Mouse (Mus musculus) forebrain, embryonic 14.5 days (tissue): ENCODE measurements around the gene Mapt. TPM values are rescaled to one million over a fixed set of nuclear protein-coding genes. Genes with fewer than 3 reads are reported as not detected.

Source experiments
- ATAC-seq: fragments of 200-750 bp; cut with Nextera tagmentation; 2 replicates; pipeline ENCODE4 v1.8.0; 2017; ENCODE audit warnings: mild to moderate bottlenecking, moderate library complexity
- DNase-seq: peaks from one replicate; pipeline ENCODE4 v3.0.0-alpha.2; 2015; ENCODE audit warnings: low spot score
- H3K27ac ChIP-seq: fragments of 300-500 bp; sonication (generic); 2 replicates; pipeline ENCODE4 v1.5.1; 2014; ENCODE audit warnings: low read depth, mild to moderate bottlenecking, control low read depth, low read length, moderate library complexity
- H3K27me3 ChIP-seq: fragments of 300-500 bp; sonication (generic); replicated peaks from 2 replicates; pipeline ENCODE4 v1.6.1; 2014; ENCODE audit warnings: low read length, control low read depth, mixed read lengths; ENCODE audit not compliant: control insufficient read depth, insufficient read depth
- H3K36me3 ChIP-seq: fragments of 300-500 bp; sonication (generic); 2 replicates; pipeline ENCODE4 v1.6.1; 2014; ENCODE audit warnings: low read length, control low read depth; ENCODE audit not compliant: control insufficient read depth, insufficient read depth
- H3K4me1 ChIP-seq: fragments of 300-500 bp; sonication (generic); 2 replicates; pipeline ENCODE4 v1.6.1; 2014; ENCODE audit warnings: antibody characterized with exemption, low read length, control low read depth; ENCODE audit not compliant: control insufficient read depth, insufficient read depth
- H3K4me2 ChIP-seq: fragments of 300-500 bp; sonication (generic); 2 replicates; pipeline ENCODE4 v1.6.1; 2014; ENCODE audit warnings: mild to moderate bottlenecking, control low read depth, low read length
- H3K4me3 ChIP-seq: fragments of 300-500 bp; sonication (generic); 2 replicates; pipeline ENCODE4 v1.5.1; 2014; ENCODE audit warnings: low read depth, low read length, control low read depth
- H3K9ac ChIP-seq: fragments of 300-500 bp; sonication (generic); 2 replicates; pipeline ENCODE4 v1.6.1; 2014; ENCODE audit warnings: mild to moderate bottlenecking, low read length, control low read depth, moderate library complexity
- H3K9me3 ChIP-seq: fragments of 300-500 bp; sonication (generic); replicated peaks from 2 replicates; pipeline ENCODE4 v1.6.1; 2016; ENCODE audit warnings: low read length, control low read depth, mixed read lengths; ENCODE audit not compliant: control insufficient read depth
- WGBS: fragments of 180-500 bp; shearing (Covaris S2); extraction: QIAGEN DNeasy Blood & Tissue Kit; methylation state at CpG from one replicate; pipeline ENCODE4 v1.1.7; 2014; 5-methylcytosine and 5-hydroxymethylcytosine counted together
- polyA plus RNA-seq: library from polyadenylated mRNA; unstranded; fragments of >200 nt; fragmentation: Nextera tagmentation; extraction: Ambion mirVana; gene quantifications from 2 replicates; pipeline ENCODE4 v1.2.1, GENCODE M21; 2014

The Mapt gene
- polyA plus RNA-seq, 1 experiment from 2014 or later, result 354 TPM

DNA sequence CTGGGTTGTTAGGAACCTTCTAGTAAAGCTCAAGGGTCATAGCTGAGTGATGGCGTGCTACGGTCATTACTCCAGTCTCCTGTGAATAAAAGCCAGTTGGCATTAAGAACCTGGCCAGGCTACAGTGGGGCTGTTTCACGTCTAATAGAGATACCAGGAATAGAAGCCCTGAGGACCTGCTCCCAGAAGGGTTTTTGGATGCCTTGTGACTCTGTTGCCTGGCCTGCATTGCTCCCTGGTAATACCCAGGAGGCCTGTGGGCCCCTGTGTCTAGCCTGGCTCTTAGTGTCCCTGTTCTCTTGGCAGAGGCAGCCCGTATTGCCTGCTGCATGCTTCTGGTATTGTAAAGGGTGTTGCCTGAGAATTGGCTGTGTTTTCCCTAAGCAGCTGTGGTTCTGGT lies 75.9 kb downstream of the Mapt start:
- Histone ChIP-seq H3K27ac (no peak overlapping the region), H3K9ac (no peak overlapping the region), H3K4me2 (no peak overlapping the region), H3K27me3 (0 out of 2 replicates have a peak, but pooled peaks cover 2% of the 10 kb centered on the region), H3K4me1 (no peaks in the 10 kb centered on the region), H3K36me3 (peaks cover 27% of the 10 kb centered on the region), H3K9me3 (no peaks in the 10 kb centered on the region), H3K4me3 (no peak overlapping the region)
- DNase-seq (no peak), ATAC-seq (no peak)
- 75% methylated on average over 4 of the region's 4 CpGs for WGBS

DNA sequence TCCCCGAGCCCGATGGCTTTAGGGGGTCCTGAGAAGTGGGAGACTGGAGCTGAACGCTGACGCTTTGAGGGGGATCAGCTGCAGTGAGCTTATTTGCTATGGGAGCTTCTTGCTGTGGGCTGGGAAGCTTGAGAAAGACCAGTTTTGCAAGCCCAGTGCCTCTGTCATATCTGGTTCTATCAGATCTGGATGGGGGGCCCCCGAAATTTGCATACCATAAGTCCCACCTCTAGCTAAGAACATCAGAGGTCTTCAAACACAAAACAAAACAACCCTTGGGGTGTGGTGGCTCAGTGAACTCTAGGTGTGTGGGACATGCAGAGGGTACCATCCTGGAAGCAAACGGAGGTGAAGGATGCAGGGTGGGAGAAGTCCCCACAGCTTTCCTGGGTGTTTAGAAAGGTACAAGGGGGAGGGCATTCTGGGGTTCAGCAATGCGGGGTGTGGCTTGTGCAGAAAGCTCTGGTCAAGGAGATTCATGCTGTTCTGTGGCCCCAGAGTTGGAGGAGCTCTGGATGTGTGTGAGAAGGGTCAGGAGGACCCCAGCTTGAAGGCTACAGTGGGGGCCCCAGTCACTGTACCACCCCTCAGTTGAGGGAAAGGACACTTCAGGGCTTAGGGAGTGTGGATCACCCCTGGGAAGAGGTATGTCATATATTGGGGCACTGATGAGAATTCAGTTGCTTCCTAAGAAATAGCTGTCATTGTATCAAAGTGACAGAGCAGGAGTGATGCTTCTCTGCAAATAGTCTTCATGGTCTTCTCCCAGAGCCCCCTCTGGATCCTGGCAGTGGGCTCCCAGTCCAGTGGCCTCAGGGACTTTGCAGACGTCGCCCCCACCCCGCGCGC lies 78.4 kb downstream of the Mapt start:
- H3K4me3 ChIP-seq, result no peak overlapping the region

DNA sequence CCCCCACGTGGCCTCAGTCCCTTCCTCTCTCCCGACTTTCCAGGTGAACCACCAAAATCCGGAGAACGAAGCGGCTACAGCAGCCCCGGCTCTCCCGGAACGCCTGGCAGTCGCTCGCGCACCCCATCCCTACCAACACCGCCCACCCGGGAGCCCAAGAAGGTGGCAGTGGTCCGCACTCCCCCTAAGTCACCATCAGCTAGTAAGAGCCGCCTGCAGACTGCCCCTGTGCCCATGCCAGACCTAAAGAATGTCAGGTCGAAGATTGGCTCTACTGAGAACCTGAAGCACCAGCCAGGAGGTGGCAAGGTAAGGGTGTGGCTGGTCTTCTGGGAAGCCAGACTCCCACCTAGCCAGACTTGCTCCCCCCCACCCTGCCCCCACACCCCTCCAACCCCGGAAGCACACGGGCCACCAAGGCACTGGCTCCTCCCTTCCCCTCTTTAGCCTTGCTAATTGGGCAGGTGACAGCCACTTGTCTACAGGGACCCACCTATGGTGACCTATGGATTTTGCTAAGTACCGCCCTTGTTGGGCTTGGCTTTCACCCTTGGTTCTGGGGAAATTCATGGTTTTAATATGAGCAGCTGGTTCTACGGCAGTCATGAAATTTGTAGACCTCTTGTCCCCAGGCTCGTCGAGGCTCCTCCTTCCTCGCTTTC lies 79.2 kb downstream of the Mapt start:
- H3K4me1 ChIP-seq, result no peaks in the 10 kb centered on the region
- H3K4me2 ChIP-seq, result no peak overlapping the region
- no peak for DNase-seq
- H3K9me3 ChIP-seq, result no peaks in the 10 kb centered on the region
- H3K9ac ChIP-seq, result no peak overlapping the region
- ATAC-seq, result no peak
- H3K27me3 ChIP-seq, result 0 out of 2 replicates have a peak, but pooled peaks cover 2% of the 10 kb centered on the region
- peaks cover 31% of the 10 kb centered on the region for H3K36me3 ChIP-seq
- H3K4me3 ChIP-seq, result no peak overlapping the region
- WGBS, result 20% methylated on average over 23 of the region's 23 CpGs
- H3K27ac ChIP-seq, result no peak overlapping the region

More for the DNA sequence above, 78.4 kb downstream of the Mapt start:
- Histone ChIP-seq H3K9ac (no peak overlapping the region), H3K27ac (no peak overlapping the region), H3K27me3 (0 out of 2 replicates have a peak, but pooled peaks cover 2% of the 10 kb centered on the region), H3K4me1 (no peaks in the 10 kb centered on the region), H3K36me3 (peaks cover 35% of the 10 kb centered on the region), H3K4me2 (no peak overlapping the region), H3K9me3 (no peaks in the 10 kb centered on the region)
- no peak for DNase-seq
- 47% methylated on average over 12 of the region's 12 CpGs for WGBS
- no peak for ATAC-seq

- Histone ChIP-seq H3K36me3 (peaks cover 25% of the 10 kb centered on the region), H3K9ac (no peak overlapping the region), H3K27me3 (0 out of 2 replicates have a peak, but pooled peaks cover 2% of the 10 kb centered on the region), H3K4me1 (no peaks in the 10 kb centered on the region), H3K27ac (no peak overlapping the region), H3K9me3 (no peaks in the 10 kb centered on the region), H3K4me2 (no peak overlapping the region), H3K4me3 (no peak overlapping the region)
- 66% methylated on average over 7 of the region's 7 CpGs for WGBS
- no peak for DNase-seq
- ATAC-seq, result no peak
Measured at GRCm38 (mm10) chr11:104311643-104312042, 80.5 kb downstream of the Mapt start.

DNA sequence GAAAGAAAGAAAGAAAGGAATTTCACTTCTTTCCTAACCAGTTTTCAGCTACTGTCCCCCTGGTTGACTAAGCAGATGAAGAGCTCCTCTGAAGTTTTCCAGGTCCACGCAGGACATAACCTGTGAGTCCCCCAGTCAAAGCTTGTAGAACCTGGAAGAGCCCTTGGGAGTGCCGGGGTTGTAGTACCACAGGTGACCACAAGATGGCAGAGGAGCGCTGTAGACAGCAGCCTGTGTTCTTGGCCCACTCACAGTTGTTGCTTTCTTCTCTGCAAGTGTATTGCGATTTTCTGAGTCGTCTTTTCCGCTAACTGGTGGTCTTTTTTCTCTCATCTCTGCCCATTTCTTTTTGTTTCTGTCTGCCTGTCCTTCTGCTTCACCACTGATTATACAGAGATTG lies 84.5 kb downstream of the Mapt start:
- peak; percentile 38; the same call in 1 of the 2 replicates for ATAC-seq

DNA sequence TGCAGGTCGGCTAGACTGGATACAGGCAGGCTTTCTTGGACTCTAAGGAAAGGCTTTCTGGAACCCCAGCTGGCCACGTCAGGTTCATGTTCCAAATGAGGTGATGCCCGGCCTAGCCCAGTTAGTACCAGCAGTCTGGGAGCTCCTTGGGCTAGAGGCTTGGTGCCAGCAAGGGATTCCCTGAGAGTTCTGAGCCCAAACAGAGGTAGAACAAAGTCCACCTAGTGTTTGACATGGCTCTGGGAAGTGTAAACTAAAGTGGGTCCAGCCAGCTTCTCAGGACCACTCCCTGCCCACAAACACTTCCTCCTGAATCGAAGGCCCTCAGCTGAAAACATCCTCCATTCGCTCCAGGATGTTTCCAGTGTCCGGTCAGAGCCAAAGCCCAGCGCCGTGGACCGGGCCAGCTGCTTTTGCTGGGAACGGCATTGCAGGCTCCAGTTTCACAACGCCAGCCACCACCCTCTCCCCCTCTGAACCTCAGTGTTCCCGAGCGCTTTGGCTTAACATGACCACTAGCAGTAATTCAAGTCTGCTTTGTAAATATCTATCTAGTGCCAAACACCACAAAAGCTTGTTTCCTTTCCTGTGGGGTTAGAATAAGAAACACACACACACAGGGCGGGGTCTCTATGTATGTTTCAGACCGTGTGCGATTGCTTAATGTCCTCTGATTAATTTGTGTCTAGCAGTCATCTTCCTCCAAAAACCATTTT lies 85.7 kb downstream of the Mapt start:
- Histone ChIP-seq H3K36me3 (peaks cover 18% of the 10 kb centered on the region; the same call in 1 of the 2 replicates), H3K9me3 (no peaks in the 10 kb centered on the region), H3K9ac (no peak overlapping the region), H3K27me3 (no peaks in the 10 kb centered on the region), H3K27ac (no peak overlapping the region), H3K4me3 (no peak overlapping the region), H3K4me2 (no peak overlapping the region), H3K4me1 (peaks cover 8% of the 10 kb centered on the region)
- 79% methylated on average over 16 of the region's 16 CpGs for WGBS
- ATAC-seq (no peak), DNase-seq (no peak)

More for the DNA sequence above, 84.5 kb downstream of the Mapt start:
- no peak overlapping the region for H3K4me2 ChIP-seq
- 11% methylated on average over 6 of the region's 6 CpGs for WGBS
- no peaks in the 10 kb centered on the region for H3K27me3 ChIP-seq
- H3K9me3 ChIP-seq, result no peaks in the 10 kb centered on the region
- H3K4me3 ChIP-seq, result no peak overlapping the region
- H3K27ac ChIP-seq, result no peak overlapping the region
- peaks cover 24% of the 10 kb centered on the region; the same call in 1 of the 2 replicates for H3K36me3 ChIP-seq
- H3K9ac ChIP-seq, result no peak overlapping the region
- peak; percentile 90 for DNase-seq
- H3K4me1 ChIP-seq, result peaks cover 8% of the 10 kb centered on the region

- Histone ChIP-seq H3K27ac (no peak overlapping the region), H3K4me2 (no peak overlapping the region), H3K9me3 (no peaks in the 10 kb centered on the region), H3K4me1 (peaks cover 8% of the 10 kb centered on the region), H3K4me3 (no peak overlapping the region), H3K27me3 (no peaks in the 10 kb centered on the region), H3K9ac (no peak overlapping the region), H3K36me3 (peaks cover 19% of the 10 kb centered on the region; the same call in 1 of the 2 replicates)
- no peak for DNase-seq
- ATAC-seq, result no peak
- WGBS, result 87% methylated on average over 3 of the region's 3 CpGs
Measured at GRCm38 (mm10) chr11:104317631-104318030, 86.4 kb downstream of the Mapt start.

GRCm38 (mm10) chr11:104318940-104319781 lies 88.0 kb downstream of the Mapt start:
- Histone ChIP-seq H3K9me3 (no peaks in the 10 kb centered on the region), H3K36me3 (peaks cover 14% of the 10 kb centered on the region; the same call in 1 of the 2 replicates), H3K9ac (peak overlapping the region; percentile 54; the same call in 1 of the 2 replicates), H3K27ac (peak overlapping the region; percentile 3; the same call in 1 of the 2 replicates), H3K27me3 (no peaks in the 10 kb centered on the region), H3K4me3 (peak overlapping the region; percentile 23), H3K4me1 (peaks cover 8% of the 10 kb centered on the region), H3K4me2 (peak overlapping the region; percentile 53)
- ATAC-seq (peak; percentile 64), DNase-seq (peak; percentile 77)
- 1% methylated on average over 24 of the region's 24 CpGs for WGBS
